Mouse (Mus musculus): ENCODE measurements around the gene Prkcb. TPM values are rescaled to one million over a fixed set of nuclear protein-coding genes. Genes with fewer than 3 reads are reported as not detected.

Gene Prkcb
- total RNA-seq, 4 experiments from 2014 or later: 650 to 790 (median 729) TPM

DNA sequence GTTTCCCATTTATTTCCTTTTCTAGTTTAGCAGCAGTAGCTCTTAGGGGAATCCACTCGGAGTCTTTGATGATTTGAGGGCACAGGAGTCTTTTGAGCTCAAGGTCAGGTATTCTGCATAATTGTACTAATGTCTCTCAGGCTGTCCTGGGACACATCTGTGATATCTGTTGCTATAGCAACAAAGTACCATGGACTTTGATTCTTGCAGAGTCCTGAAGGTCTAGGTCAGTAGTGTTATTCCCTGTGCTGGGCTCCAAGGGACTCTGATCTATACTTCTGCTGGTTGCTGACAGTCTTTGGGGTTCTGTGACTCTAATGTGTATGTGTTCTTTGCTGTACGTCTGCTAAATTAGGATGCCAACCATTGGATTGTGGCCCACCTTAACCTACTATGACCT, 171.5 kb downstream of the Prkcb start:
- no peak for DNase-seq (ENCODE audit: low spot score in 2 of 2)

- no peak for DNase-seq (ENCODE audit: low spot score in 2 of 2)
Measured at GRCm38 (mm10) chr7:122465823-122466549, 177.4 kb downstream of the Prkcb start.

GRCm38 (mm10) chr7:122466722-122467121, 178.2 kb downstream of the Prkcb start:
- DNase-seq (ENCODE audit: low spot score in 2 of 2): no peak

GRCm38 (mm10) chr7:122467831-122468230, 179.3 kb downstream of the Prkcb start:
- DNase-seq (ENCODE audit: low spot score in 2 of 2): no peak

GRCm38 (mm10) chr7:122470370-122471280, 182.1 kb downstream of the Prkcb start:
- peak; percentile 54 to 71 for DNase-seq (ENCODE audit: low spot score in 2 of 2)

- DNase-seq (ENCODE audit: low spot score in 2 of 2): no peak
Measured at GRCm38 (mm10) chr7:122472223-122472622, 183.7 kb downstream of the Prkcb start.

DNA sequence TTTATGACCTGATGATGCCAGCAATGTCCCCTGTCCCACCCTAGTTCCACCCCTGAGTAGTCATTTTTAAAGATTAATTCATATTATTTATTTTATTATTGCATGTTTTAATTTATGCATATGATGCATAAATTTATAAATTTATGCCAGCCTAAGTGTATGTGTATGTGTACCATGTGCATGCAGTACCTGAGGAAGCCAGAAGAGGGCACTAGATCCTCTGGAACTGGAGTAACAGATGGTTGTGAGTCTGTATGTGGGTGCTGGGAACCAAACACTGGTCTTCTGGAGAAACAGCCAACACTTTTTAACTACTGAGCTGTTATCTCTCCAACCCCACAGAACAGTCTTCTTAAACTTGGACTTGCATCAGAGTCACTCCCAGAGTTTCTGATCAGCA, 186.5 kb downstream of the Prkcb start:
- no peak for DNase-seq (ENCODE audit: low spot score in 2 of 2)

GRCm38 (mm10) chr7:122476697-122477096, 188.1 kb downstream of the Prkcb start:
- no peak for DNase-seq (ENCODE audit: low spot score in 2 of 2)

DNA sequence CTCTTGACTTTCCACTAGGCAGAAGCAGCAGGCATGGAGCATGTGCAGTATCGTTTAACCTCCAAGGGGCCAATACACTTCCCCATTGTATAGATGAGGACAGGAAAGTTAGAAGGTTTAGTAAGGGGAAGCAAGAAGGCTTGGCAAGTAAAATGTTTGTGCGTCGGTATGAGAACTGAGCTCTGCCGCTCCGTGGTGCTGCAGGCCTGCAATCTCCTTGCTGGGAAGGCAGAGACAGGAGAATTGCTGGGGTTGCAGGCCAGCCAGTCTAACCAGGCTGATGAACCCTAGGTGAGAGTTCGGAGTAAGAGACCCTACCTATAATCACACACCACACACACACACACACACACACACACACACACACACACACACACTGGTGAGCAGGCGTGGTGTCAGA, 188.6 kb downstream of the Prkcb start:
- DNase-seq (ENCODE audit: low spot score in 2 of 2): no peak

GRCm38 (mm10) chr7:122477566-122478564, 189.3 kb downstream of the Prkcb start:
- peak in 1 of 2 experiments; percentile 23 for DNase-seq (ENCODE audit: low spot score in 2 of 2)

DNA sequence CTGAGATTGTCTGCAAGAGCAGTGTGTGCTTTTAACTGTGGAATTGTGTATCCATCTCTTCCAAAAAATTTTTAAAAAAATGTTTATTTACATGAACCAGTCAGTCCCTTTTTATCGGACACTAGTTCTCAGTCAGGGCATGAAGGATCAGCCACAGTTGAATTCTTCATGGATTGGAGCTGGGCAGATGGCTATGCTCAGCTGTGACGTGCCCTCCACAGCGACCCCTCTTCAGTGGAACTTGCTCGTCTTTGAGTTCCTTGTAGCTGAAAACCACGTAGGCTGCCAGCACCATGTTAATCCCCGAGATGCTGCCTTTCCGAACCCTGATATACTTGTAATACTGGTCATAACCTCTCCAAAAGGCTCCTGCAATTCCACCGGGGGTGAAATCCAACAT, 195.4 kb downstream of the Prkcb start:
- no peak for DNase-seq (ENCODE audit: low spot score in 2 of 2)

GRCm38 (mm10) chr7:122487929-122488571, 199.5 kb downstream of the Prkcb start:
- no peak for DNase-seq (ENCODE audit: low spot score in 2 of 2)

DNA sequence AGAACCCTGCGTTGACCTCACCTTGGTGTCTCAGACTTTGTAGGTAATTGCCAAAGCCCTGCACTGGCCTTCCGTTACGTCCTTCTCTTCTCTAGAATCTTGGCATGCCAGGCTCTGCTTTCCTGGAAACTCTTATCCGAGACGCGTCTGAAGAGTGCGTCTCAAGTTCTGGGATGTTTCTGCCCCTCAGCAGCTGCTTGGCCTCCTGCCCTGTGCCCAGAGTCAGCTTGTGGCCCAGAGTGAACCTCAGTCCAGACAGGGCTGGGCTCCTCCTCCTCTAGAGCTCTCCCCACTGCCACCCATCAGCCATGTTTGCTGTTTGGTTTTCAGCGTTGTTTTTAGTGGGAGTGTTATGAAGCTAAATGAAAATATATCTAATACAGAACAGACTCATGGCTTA, 203.5 kb downstream of the Prkcb start:
- no peak for DNase-seq (ENCODE audit: low spot score in 2 of 2)

DNA sequence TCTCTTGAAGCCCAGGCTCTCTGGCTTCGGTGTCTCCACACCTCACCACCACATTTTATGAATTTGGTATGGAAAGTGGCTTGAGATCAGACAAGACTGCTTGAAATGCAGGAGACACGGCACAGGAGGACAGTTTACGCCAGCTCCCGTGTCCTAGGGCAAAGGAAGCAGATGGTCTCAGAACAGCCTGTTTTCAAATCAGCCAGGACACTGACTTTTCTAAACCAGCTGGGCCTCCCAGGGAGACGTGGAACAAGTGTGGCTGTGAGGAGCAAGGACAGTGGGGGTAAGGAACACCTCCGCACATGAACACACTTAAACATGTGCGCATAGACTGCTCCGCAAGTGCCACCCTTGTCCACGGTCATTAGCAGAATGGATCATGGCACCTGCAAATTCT, 204.4 kb downstream of the Prkcb start:
- no peak for DNase-seq (ENCODE audit: low spot score in 2 of 2)

DNA sequence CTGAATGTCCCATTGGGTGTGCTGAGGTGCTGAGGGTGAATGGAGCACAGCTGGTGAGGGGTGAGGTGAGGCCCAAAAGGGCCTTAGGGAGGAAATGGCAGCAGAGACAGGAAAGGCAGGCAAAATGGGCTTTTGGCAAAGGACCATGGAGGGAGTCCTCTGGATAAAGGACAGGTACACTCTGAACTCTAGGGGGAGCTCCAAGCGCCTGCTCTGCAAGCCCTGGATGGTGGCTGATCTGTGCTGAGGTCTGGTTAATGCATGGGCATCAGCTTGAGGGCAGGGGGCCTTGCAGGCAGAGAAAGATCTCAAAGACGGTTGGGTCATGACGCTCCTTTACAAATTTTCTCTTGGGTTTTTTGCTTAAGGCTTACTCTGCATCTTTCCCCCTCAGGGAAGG, 205.5 kb downstream of the Prkcb start:
- DNase-seq (ENCODE audit: low spot score in 2 of 2): no peak

DNA sequence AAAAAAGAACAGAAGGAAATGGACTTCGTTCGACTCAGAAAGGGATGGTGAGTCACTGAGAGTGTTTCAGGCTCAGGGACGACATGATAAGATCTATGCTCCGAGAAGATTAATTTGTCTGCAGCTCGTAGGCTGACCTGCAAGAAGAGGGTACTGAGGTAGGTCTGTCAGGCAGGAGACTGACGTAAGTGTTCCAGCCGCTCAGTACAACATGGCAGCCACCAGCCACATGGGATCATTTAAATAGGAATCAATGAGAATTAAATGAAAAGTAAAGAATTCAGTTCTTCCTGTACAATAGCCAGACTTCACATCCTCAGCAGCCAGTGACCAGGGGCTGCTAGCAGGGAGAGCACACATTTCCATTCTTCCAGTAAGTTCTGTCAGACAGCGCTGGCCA, 209.0 kb downstream of the Prkcb start:
- DNase-seq (ENCODE audit: low spot score in 2 of 2): no peak

- DNase-seq (ENCODE audit: low spot score in 2 of 2): no peak
Measured at GRCm38 (mm10) chr7:122498461-122498860, 209.9 kb downstream of the Prkcb start.

DNA sequence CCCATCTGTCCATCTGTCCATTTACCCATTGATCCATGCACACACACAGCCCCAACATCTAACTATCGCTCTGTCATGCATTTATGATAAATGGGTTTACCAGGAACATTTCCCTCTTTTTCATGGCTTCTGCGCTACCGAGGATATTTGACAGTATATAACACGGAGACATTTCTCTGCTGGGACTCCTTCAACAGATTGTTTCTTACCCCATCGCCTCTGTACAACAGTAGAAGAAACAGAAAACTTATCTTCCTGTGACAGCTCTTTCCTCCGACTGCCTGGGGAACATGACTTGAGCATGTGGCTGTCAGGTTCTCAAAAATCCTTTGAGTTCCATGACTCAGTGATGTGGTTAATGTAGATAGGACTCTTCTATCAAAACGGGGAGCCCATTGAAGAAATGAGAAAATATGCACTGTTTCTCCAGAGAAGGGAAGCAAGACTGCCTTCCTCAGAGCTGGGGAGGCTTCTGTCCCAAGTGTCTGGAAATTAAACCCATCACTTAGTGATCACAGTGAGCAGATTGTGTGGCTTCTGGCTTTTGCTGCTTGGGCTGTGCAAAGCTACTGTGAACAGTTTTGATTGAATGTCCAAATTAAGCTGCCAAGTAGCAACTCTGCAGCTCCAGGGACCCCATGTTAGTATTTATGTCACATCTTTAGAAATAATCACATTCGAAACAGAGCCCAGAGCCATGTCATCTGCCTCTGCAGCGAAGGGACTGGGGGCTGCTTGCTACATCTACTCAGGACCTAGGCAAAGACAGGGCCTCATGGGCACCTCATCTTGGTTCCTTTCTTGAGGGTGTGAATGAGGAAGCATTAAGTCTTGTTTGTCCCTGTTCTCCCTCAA, 211.4 kb downstream of the Prkcb start:
- DNase-seq (ENCODE audit: low spot score in 2 of 2): peak in 1 of 2 experiments; percentile 33

GRCm38 (mm10) chr7:122506467-122506866, 217.9 kb downstream of the Prkcb start:
- DNase-seq (ENCODE audit: low spot score in 2 of 2): no peak

DNA sequence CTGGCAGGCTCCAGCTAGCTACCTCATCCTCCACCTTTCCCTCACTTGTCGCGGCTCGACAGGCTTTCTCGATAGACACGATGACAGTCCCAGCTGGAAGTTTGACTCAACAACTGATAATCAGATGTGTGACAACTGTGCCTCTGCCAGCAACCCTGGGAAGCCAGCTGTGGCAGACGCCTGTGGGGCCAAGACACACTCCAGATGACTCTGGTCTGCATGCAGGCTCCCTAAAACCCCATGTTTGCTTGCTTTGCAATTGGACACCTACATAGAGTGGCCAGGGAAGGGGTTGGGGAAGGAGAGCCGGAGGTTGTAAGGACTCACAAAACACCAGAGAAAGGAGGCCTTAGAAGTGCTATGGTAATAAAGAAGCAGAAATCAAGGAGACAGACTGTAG, 221.4 kb downstream of the Prkcb start:
- DNase-seq (ENCODE audit: low spot score in 2 of 2): no peak

Measured in layer of hippocampus, adult 8-10 months (tissue).